Mouse (Mus musculus) neural tube, embryonic 11.5 days (tissue): Measurements from ENCODE around the gene Snrpf. TPM values are rescaled to one million over a fixed set of nuclear protein-coding genes. Genes with fewer than 3 reads are reported as not detected.
"Not testable (repeated sequence)": the region's sequence is repeated elsewhere in the genome, so short reads cannot be mapped to it uniquely, and the experiment has no call there.

Experiments
- ATAC-seq: fragments of 200-750 bp; cut with Nextera tagmentation; 2 replicates; pipeline ENCODE4 v1.8.0; 2017; ENCODE audit warnings: moderate number of reproducible peaks, mild to moderate bottlenecking, moderate TSS enrichment, moderate library complexity; ENCODE audit not compliant: insufficient read depth, low FRiP score, low TSS enrichment
- DNase-seq: peaks from one replicate; pipeline ENCODE4 v3.0.0-alpha.2; 2015; ENCODE audit warnings: low spot score
- H3K27ac ChIP-seq: fragments of 300-500 bp; sonication (generic); 2 replicates; pipeline ENCODE4 v1.5.1; 2014; ENCODE audit warnings: low read depth, mild to moderate bottlenecking, low read length
- H3K27me3 ChIP-seq: fragments of 300-500 bp; sonication (generic); 2 replicates; pipeline ENCODE4 v1.6.1; 2014; ENCODE audit warnings: mild to moderate bottlenecking, low read length, mixed read lengths; ENCODE audit not compliant: control insufficient read depth, insufficient read depth
- H3K36me3 ChIP-seq: fragments of 300-500 bp; sonication (generic); 2 replicates; pipeline ENCODE4 v1.6.1; 2014; ENCODE audit warnings: mild to moderate bottlenecking, low read length, moderate library complexity, mixed read lengths; ENCODE audit not compliant: control insufficient read depth, insufficient read depth
- H3K4me1 ChIP-seq: fragments of 300-500 bp; sonication (generic); 2 replicates; pipeline ENCODE4 v1.6.1; 2014; ENCODE audit warnings: low read length, mixed read lengths; ENCODE audit not compliant: control insufficient read depth, insufficient read depth
- H3K4me2 ChIP-seq: fragments of 300-500 bp; sonication (generic); 2 replicates; pipeline ENCODE4 v1.6.1; 2014; ENCODE audit warnings: low read depth, mild to moderate bottlenecking, moderate library complexity
- H3K4me3 ChIP-seq: fragments of 300-500 bp; sonication (generic); 2 replicates; pipeline ENCODE4 v1.5.1; 2014; ENCODE audit warnings: low read depth, low read length
- H3K9ac ChIP-seq: fragments of 300-500 bp; sonication (generic); 2 replicates; pipeline ENCODE4 v1.6.1; 2014; ENCODE audit warnings: mild to moderate bottlenecking, low read length
- H3K9me3 ChIP-seq: fragments of 300-500 bp; sonication (generic); 2 replicates; pipeline ENCODE4 v1.6.1; 2016; ENCODE audit warnings: low read length; ENCODE audit not compliant: control insufficient read depth
- WGBS: fragments of 180-500 bp; shearing (Covaris S2); extraction: QIAGEN DNeasy Blood & Tissue Kit; methylation state at CpG from one replicate; pipeline ENCODE4 v1.1.7; 2014; 5-methylcytosine and 5-hydroxymethylcytosine counted together
- polyA plus RNA-seq: library from polyadenylated mRNA; unstranded; fragments of >200 nt; fragmentation: Nextera tagmentation; extraction: Ambion mirVana; gene quantifications from 2 replicates; pipeline ENCODE4 v1.2.1, GENCODE M21; 2014

Snrpf gene
- polyA plus RNA-seq, 1 experiment from 2014 or later = 139 TPM

DNA sequence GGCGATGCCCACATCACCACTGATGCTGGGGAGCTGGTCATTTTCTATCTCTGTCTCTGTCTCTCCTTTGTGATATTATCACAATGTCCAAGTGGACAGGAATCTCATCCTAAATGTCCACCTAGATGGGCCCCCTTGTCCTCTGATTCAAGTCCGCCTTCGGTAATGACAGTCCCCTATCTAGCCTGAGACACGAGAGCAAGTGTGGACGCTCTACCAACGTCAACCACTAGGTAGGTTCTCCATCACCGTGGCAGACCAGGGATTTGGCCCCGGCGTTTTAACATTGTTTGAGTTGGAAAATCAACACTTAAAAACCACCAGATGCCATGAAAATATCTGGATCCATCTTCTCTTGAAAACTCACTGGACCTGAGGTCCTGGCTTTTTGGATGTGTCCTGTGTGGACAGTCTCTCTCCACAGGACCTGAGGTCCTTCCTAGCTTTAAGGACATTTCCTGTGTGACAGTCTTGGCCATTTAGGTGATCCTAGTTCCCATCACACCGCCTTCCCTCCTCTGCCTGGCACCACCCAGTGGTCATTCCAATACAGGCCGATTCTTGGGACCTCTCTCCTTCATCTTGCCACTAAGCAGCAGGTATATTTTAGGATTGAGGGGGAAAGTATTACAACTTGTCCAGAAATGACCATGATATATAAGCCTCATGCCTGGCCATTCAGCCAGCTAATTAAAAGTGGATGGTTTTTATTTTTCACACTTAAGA lies 21.5 kb downstream of the Snrpf start:
- DNase-seq (no peak), ATAC-seq (no peak)
- Histone ChIP-seq H3K9ac (no peak overlapping the region), H3K27ac (no peak overlapping the region), H3K4me1 (no peaks in the 10 kb centered on the region), H3K27me3 (no peaks in the 10 kb centered on the region), H3K4me3 (no peak overlapping the region), H3K9me3 (no peaks in the 10 kb centered on the region), H3K36me3 (no peaks in the 10 kb centered on the region), H3K4me2 (no peak overlapping the region)
- 92% methylated on average over 11 of the region's 11 CpGs for WGBS

DNA sequence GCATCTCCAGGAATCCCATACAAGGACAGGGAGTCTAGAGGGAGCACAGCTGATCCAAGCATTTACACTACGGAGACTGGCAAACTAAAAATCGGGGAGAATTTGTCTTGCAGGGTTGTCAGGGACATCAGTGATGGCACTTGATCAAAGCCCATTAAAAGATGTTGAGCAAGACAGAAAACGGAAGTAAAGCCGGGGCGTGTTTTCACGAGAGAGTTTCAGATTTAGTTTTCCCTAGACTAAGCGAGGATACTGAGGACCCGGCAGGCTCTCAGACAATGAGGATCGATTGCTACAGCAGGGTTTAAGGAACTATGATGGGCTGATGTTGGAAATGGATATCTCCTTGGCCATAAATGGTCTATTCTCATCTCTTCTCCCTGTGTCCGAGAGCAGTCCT lies 22.4 kb downstream of the Snrpf start:
- H3K9me3 ChIP-seq = no peaks in the 10 kb centered on the region
- DNase-seq (no peak), ATAC-seq (no peak)
- H3K27ac ChIP-seq = no peak overlapping the region
- H3K27me3 ChIP-seq = no peaks in the 10 kb centered on the region
- H3K4me1 ChIP-seq = no peaks in the 10 kb centered on the region
- WGBS = 86% methylated on average over 10 of the region's 10 CpGs
- no peaks in the 10 kb centered on the region for H3K36me3 ChIP-seq
- no peak overlapping the region for H3K9ac ChIP-seq
- H3K4me3 ChIP-seq = no peak overlapping the region
- H3K4me2 ChIP-seq = no peak overlapping the region

DNA sequence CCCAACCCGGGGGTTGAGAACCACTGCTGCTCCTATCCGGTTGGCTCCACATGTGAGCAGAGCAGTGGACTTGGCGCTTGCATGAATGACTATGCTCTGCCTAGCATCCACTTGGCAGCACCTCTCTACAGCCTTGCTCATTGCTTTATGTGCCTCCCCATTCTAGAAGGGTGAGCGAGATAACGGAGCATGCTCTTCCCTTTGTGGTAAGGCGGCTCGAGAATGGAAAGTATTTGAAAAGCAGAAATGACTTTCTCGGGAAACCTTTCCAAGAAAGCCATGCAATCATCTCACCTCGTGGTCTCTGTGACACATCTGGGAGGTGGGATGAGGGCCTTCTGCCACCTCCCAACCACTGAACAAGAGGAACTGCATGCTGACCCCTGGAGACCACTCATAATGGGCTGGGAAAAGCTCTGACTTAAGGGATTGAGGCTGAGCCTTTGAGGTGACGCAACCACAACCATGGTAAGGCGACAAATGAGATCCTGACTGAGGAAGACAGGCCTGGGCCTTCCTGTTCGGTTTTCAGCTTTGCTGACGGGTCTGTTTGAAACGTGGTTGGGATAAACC lies 24.9 kb downstream of the Snrpf start:
- WGBS = 90% methylated on average over 14 of the region's 14 CpGs
- no peak for ATAC-seq

DNA sequence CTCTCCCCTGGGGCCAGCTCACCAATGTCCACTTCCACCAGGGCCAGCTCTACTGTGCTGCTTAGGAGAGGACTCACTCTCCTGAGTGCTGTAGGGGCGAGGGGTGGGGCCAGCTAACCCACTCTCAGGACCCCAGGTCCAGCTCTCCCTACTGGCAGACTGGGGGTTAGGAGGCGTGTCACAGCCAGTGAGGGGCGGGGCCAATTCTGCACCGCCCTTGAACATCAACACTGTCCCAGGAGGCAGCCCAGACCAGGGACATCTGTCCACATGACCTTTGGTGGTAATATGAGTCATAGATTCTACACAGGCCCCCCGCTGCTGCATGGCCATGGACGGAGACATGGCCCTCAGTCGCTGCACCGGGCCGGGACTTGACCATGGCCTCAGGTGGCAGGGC lies 29.7 kb downstream of the Snrpf start:
- Histone ChIP-seq H3K9ac (no peak overlapping the region), H3K27me3 (no peaks in the 10 kb centered on the region), H3K27ac (no peak overlapping the region), H3K4me1 (no peaks in the 10 kb centered on the region), H3K4me3 (no peak overlapping the region), H3K9me3 (no peaks in the 10 kb centered on the region), H3K36me3 (no peaks in the 10 kb centered on the region), H3K4me2 (no peak overlapping the region)
- DNase-seq (no peak), ATAC-seq (no peak; the same call in 1 of the 2 replicates)
- WGBS = 58% methylated on average over 9 of the region's 9 CpGs

More for the DNA sequence above, 24.9 kb downstream of the Snrpf start:
- H3K27ac ChIP-seq = no peak overlapping the region
- no peak for DNase-seq
- H3K9me3 ChIP-seq = no peaks in the 10 kb centered on the region
- H3K4me1 ChIP-seq = no peaks in the 10 kb centered on the region
- no peak overlapping the region for H3K4me2 ChIP-seq
- no peaks in the 10 kb centered on the region for H3K27me3 ChIP-seq
- no peak overlapping the region for H3K9ac ChIP-seq
- no peaks in the 10 kb centered on the region for H3K36me3 ChIP-seq
- no peak overlapping the region for H3K4me3 ChIP-seq

DNA sequence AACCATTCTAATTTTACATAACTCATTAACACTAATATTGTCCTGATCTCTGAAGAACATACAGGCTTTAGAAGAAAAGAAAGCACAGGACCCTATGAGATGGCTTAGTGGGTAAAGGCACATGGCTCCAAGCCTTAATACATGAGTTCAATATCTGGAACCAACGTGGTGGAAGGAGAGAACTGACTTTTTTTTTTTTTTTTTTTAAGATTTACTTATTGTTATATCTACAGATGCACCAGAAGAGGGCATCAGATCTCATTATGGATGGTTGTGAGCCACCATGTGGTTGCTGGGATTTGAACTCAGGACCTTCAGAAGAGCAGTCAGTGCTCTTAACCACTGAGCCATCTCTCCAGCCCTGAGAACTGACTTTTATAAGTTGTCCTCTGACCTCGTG lies 31.5 kb downstream of the Snrpf start:
- H3K9ac ChIP-seq, H3K36me3 ChIP-seq, H3K4me2 ChIP-seq, H3K9me3 ChIP-seq, DNase-seq, H3K4me3 ChIP-seq, ATAC-seq, H3K27ac ChIP-seq, H3K4me1 ChIP-seq, H3K27me3 ChIP-seq: not testable (repeated sequence)
- 80% methylated on average over 2 of the region's 2 CpGs for WGBS

DNA sequence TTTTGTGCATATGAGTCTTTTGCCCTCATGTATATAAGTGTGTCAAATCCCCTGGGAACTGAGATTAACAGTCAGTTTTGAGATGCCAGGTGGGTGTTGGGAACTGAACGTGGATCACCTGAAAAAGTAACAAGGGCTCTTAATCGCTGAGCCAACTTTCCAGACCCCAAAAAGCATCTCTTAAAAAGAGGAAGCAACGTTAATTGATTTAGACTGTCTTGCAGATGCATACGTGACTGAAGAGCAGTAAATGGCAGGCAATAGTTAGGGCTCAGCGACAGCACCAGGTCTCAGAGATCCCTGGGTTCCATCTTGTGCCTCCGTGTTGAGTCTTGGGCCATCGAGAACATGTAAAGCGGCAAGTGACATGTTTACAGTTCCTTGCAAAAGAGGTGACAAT lies 36.9 kb downstream of the Snrpf start:
- H3K4me1 ChIP-seq = no peaks in the 10 kb centered on the region
- ATAC-seq (no peak), DNase-seq (no peak)
- H3K36me3 ChIP-seq = no peaks in the 10 kb centered on the region
- 86% methylated on average over 8 of the region's 8 CpGs for WGBS
- no peak overlapping the region for H3K4me2 ChIP-seq
- H3K9me3 ChIP-seq = no peaks in the 10 kb centered on the region
- H3K9ac ChIP-seq = no peak overlapping the region
- H3K4me3 ChIP-seq = no peak overlapping the region
- H3K27me3 ChIP-seq = no peaks in the 10 kb centered on the region
- H3K27ac ChIP-seq = no peak overlapping the region

DNA sequence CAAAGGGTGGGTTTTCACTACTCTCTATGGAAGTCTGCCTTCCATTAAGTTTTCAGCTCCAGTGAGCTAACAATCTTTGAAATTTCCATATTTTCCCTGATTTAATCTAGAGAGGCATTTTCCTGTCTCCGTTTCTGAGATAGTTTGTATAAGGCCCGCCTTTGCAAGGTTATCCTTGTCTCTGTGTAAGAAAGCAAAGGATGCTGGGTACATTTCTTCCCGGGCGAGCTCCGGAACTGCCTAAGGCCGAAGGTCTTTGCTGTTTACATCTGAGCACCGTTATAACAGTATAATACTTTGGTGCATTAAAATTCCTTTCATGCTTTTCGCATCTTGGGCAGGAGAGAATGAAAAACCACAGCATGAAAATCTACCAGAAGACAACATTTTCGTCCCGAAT lies 39.7 kb downstream of the Snrpf start:
- WGBS = 91% methylated on average over 10 of the region's 10 CpGs
- no peak for ATAC-seq

DNA sequence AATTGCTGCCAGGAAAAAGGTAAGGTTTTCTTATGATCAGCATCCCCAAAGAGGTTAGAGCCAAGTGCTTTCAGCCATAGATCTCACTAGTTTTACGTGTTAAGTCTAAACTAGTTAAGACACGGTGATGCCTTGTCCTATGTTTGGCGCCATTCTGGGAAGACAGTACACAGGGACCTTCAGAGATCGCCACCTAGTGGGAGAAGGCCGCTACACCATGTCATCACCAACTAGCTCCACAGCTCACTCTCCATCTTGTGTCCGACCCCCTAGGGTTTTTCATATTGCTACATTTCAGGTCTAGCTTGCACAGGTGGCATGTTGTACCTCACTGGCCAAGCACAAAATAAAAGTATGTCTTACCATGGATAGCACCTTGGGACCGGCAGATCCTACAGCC lies 40.5 kb downstream of the Snrpf start:
- H3K4me3 ChIP-seq = no peak overlapping the region
- no peaks in the 10 kb centered on the region for H3K27me3 ChIP-seq
- H3K9ac ChIP-seq = no peak overlapping the region
- DNase-seq (peak; percentile 82), ATAC-seq (no peak)
- no peaks in the 10 kb centered on the region for H3K36me3 ChIP-seq
- no peaks in the 10 kb centered on the region for H3K4me1 ChIP-seq
- no peak overlapping the region for H3K4me2 ChIP-seq
- no peak overlapping the region for H3K27ac ChIP-seq
- no peaks in the 10 kb centered on the region for H3K9me3 ChIP-seq
- 15% methylated on average over 7 of the region's 7 CpGs for WGBS

More for the DNA sequence above, 39.7 kb downstream of the Snrpf start:
- H3K27ac ChIP-seq = no peak overlapping the region
- no peaks in the 10 kb centered on the region for H3K4me1 ChIP-seq
- no peak overlapping the region for H3K9ac ChIP-seq
- no peaks in the 10 kb centered on the region for H3K36me3 ChIP-seq
- no peak for DNase-seq
- H3K9me3 ChIP-seq = no peaks in the 10 kb centered on the region
- no peaks in the 10 kb centered on the region for H3K27me3 ChIP-seq
- H3K4me3 ChIP-seq = no peak overlapping the region
- no peak overlapping the region for H3K4me2 ChIP-seq

DNA sequence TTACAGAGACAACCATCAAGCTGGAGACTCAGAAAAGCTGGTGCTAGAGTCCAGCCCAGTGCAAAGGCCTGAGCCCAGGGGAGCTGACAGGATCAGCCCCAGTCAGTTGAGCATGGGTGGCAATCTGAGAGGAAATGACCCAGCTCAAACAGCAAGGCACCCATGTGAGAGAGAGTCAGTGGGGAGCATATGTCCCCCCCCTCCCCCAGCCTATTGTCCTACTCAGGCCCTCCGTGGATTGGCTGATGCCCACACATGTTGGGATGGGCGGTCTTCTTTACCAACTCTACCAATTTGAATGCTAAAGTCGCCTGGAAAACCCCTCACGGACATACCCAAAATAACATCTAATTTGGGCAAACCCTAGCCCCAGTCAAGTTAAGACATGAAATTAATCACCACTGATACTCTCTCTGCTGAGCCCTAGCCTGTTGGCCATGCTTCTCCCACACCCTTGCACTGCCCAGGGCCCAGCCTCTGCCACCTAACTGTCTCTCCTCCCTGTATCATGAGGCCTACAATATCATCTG lies 41.7 kb downstream of the Snrpf start:
- H3K9ac ChIP-seq = no peak overlapping the region
- DNase-seq (no peak), ATAC-seq (no peak)
- H3K9me3 ChIP-seq = no peaks in the 10 kb centered on the region
- 88% methylated on average over 4 of the region's 4 CpGs for WGBS
- no peaks in the 10 kb centered on the region for H3K36me3 ChIP-seq
- no peak overlapping the region for H3K4me2 ChIP-seq
- no peaks in the 10 kb centered on the region for H3K4me1 ChIP-seq
- no peak overlapping the region for H3K27ac ChIP-seq
- H3K27me3 ChIP-seq = no peaks in the 10 kb centered on the region
- H3K4me3 ChIP-seq = no peak overlapping the region
